Mouse (Mus musculus) liver, embryonic 11.5 days (tissue): ENCODE data around the gene Ago1. TPM values are rescaled to one million over a fixed set of nuclear protein-coding genes. Genes with fewer than 3 reads are reported as not detected.

Experiments
- ATAC-seq: fragments of 200-750 bp; cut with Nextera tagmentation; replicated peaks from 2 replicates; pipeline ENCODE4 v1.8.0; 2017; ENCODE audit warnings: moderate number of reproducible peaks, mild to moderate bottlenecking, moderate TSS enrichment, moderate library complexity; ENCODE audit not compliant: low FRiP score
- DNase-seq: peaks from one replicate; pipeline ENCODE4 v3.0.0-alpha.2; 2017; ENCODE audit warnings: low spot score
- H3K27ac ChIP-seq: fragments of 300-500 bp; sonication (generic); 2 replicates; pipeline ENCODE4 v1.5.1; 2014; ENCODE audit warnings: mild to moderate bottlenecking, low read depth, low read length, control low read depth
- H3K27me3 ChIP-seq: fragments of 300-500 bp; sonication (generic); replicated peaks from 2 replicates; pipeline ENCODE4 v1.6.1; 2014; ENCODE audit warnings: low read length, mixed read lengths; ENCODE audit not compliant: control insufficient read depth, insufficient read depth
- H3K36me3 ChIP-seq: fragments of 300-500 bp; sonication (generic); 2 replicates; pipeline ENCODE4 v1.6.1; 2014; ENCODE audit warnings: mild to moderate bottlenecking, low read length, moderate library complexity, mixed read lengths; ENCODE audit not compliant: control insufficient read depth, insufficient read depth
- H3K4me1 ChIP-seq: fragments of 300-500 bp; sonication (generic); replicated peaks from 2 replicates; pipeline ENCODE4 v1.6.1; 2014; ENCODE audit warnings: low read length, mixed read lengths; ENCODE audit not compliant: control insufficient read depth, insufficient read depth
- H3K4me2 ChIP-seq: fragments of 300-500 bp; sonication (generic); 2 replicates; pipeline ENCODE4 v1.6.1; 2014; ENCODE audit warnings: mild to moderate bottlenecking, control low read depth, moderate library complexity
- H3K4me3 ChIP-seq: fragments of 300-500 bp; sonication (generic); 2 replicates; pipeline ENCODE4 v1.5.1; 2014; ENCODE audit warnings: low read depth, low read length, control low read depth
- H3K9ac ChIP-seq: fragments of 300-500 bp; sonication (generic); 2 replicates; pipeline ENCODE4 v1.6.1; 2014; ENCODE audit warnings: low read depth, low read length, control low read depth
- H3K9me3 ChIP-seq: fragments of 300-500 bp; sonication (generic); 2 replicates; pipeline ENCODE4 v1.6.1; 2016; ENCODE audit warnings: low read length, inconsistent platforms, mixed read lengths; ENCODE audit not compliant: control insufficient read depth
- WGBS: fragments of 180-500 bp; shearing (Covaris S2); extraction: QIAGEN DNeasy Blood & Tissue Kit; methylation state at CpG from one replicate; pipeline ENCODE4 v1.1.7; 2014; 5-methylcytosine and 5-hydroxymethylcytosine counted together
- polyA plus RNA-seq: library from polyadenylated mRNA; unstranded; fragments of >200 nt; fragmentation: Nextera tagmentation; extraction: Ambion mirVana; gene quantifications from 2 replicates; pipeline ENCODE4 v1.2.1, GENCODE M21; 2014

Gene Ago1
- polyA plus RNA-seq, 1 experiment from 2014 or later, result 4.9 TPM

DNA sequence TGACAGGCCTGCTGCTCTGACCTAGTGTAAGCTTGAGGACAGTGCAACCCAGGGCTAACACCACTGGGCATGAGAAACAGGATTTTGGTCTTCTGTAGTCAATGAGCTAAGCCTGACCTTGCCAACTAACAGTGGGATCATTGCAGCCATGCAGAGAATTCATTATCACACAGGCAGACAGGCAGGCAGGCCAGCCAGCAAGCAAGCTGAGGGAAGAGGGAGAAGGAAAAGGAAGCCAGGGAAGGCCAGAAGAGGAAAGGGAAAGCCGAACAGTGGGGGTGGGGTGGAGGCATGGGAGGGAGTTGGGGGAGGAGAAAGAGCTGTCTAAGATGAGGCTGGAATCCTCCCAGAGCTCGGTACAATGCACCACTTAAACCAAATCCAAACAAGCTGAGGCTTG is 32.1 kb downstream of the Ago1 start:
- Histone ChIP-seq H3K9me3 (no peaks in the 10 kb centered on the region), H3K27ac (no peak overlapping the region), H3K36me3 (peaks cover 10% of the 10 kb centered on the region), H3K9ac (no peak overlapping the region), H3K4me1 (no peaks in the 10 kb centered on the region), H3K27me3 (no peaks in the 10 kb centered on the region), H3K4me2 (no peak overlapping the region), H3K4me3 (no peak overlapping the region)
- 43% methylated on average over 2 of the region's 2 CpGs for WGBS
- DNase-seq (no peak), ATAC-seq (no peak)

DNA sequence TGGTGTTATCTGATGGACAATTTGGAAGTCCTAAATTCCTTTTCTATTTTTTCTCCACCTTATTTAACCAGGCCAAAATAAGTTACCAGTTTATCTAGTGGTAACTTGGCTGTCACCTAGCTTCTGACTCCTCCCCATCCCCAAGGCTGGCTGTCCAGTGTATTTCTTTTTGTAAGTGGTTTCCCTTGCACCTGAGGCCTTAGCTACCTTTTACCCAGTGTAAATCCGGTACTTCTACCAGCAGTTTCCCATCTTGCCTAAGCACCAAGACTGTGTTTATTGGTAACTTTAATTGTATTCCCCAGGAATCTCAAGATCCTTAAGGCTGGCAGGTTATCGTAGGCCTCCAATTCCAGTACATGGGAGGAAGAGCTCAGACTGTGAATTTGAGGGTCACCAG is 34.3 kb downstream of the Ago1 start:
- Histone ChIP-seq H3K36me3 (peaks cover 2% of the 10 kb centered on the region; the same call in 1 of the 2 replicates), H3K27me3 (no peaks in the 10 kb centered on the region), H3K4me3 (no peak overlapping the region), H3K4me1 (peaks cover 2% of the 10 kb centered on the region; the same call in 1 of the 2 replicates), H3K4me2 (no peak overlapping the region), H3K9me3 (no peaks in the 10 kb centered on the region), H3K9ac (no peak overlapping the region), H3K27ac (no peak overlapping the region)
- WGBS, result 91% methylated on average over 2 of the region's 2 CpGs
- DNase-seq, result no peak
- ATAC-seq, result no peak

DNA sequence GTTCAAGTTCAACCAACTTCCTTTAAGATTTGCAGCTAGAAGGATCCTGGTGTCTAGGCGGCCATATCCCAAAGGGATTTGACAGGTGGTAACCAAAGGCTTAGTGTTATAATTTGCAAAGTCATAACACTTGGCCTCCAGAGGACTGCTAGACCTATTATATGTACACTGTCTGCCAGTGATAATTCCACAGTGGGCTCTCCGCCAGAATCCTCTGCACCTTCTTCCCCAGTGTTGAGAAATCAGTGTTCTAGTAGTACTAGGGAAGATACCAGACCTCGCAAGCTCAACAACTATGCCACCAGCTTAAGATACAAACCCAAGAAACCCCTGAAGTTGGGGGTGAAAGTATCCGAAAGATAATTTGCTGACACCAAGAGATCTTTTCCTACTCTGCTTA is 35.2 kb downstream of the Ago1 start:
- Histone ChIP-seq H3K9ac (no peak overlapping the region), H3K9me3 (no peaks in the 10 kb centered on the region), H3K4me1 (peaks cover 5% of the 10 kb centered on the region; the same call in 1 of the 2 replicates), H3K4me3 (no peak overlapping the region), H3K27ac (no peak overlapping the region), H3K4me2 (no peak overlapping the region), H3K36me3 (no peaks in the 10 kb centered on the region), H3K27me3 (no peaks in the 10 kb centered on the region)
- ATAC-seq (no peak), DNase-seq (no peak)
- WGBS, result 82% methylated on average over 4 of the region's 4 CpGs

DNA sequence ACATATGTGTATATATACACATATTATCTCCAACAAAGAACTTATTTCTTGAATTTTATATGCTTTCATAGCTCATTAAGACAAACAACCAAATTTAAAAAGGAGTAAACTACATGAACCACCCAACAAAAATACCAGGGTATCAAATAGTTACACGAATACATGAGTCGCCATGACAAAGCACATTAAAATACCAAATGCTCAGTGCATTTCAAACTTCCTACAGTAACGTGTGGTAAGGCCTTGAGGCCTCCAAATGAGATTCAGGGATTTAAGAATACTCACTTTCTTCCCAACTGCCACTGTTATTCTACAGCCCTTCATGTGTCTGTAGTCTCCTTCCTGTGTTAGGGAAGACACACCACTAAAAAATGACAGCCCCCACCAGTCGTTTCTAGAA is 36.6 kb downstream of the Ago1 start:
- Histone ChIP-seq H3K9ac (no peak overlapping the region), H3K4me3 (no peak overlapping the region), H3K9me3 (no peaks in the 10 kb centered on the region), H3K36me3 (no peaks in the 10 kb centered on the region), H3K4me2 (no peak overlapping the region), H3K4me1 (peaks cover 7% of the 10 kb centered on the region; the same call in 1 of the 2 replicates), H3K27ac (no peak overlapping the region), H3K27me3 (no peaks in the 10 kb centered on the region)
- ATAC-seq, result no peak
- no peak for DNase-seq
- WGBS, result 84% methylated on average over 4 of the region's 4 CpGs

DNA sequence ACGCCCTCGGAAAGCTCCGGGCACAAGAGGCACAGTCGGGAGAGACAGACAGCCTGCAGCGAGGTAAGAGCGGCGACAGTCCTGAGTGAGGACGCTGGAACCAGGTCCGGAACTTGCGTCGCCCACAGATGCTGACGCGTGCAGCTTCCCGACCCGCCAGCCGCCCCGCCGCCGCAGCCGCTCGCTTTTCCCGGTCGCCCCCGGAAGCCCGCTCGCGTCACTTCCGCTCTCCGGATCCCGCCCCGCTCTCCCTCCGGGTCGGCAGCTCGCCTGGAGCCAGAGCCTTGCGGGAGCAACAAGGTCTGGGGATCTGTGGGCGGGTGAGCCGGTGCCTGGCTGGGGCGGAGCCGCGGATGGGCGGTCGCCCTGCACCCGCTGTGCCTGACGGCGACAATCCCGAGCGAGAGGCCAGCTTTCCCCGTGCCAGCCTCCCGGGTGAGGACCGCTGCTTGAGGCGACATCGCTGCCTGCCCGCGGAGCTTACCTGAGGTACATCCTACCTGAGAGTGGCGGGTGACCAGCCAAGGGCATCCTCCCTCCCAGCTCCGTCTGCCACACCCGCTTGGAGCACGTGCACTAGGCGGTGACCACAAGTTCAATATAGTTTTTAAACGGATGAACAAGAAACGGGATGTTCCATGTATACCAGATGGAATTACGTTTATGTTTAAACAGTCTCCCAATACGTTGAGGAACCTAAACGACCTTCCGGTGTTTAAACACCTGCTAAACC is 38.9 kb downstream of the Ago1 start, which contains the start of gene Ago3:
Gene Ago3, minus strand, starts transcription at position 210 of the 733 bp plus-strand sequence.
- ATAC-seq, result peak; percentile 98
- H3K27ac ChIP-seq, result peak within 1 kb of the TSS; percentile 78
- peak within 1 kb of the TSS; percentile 96 for H3K4me2 ChIP-seq

DNA sequence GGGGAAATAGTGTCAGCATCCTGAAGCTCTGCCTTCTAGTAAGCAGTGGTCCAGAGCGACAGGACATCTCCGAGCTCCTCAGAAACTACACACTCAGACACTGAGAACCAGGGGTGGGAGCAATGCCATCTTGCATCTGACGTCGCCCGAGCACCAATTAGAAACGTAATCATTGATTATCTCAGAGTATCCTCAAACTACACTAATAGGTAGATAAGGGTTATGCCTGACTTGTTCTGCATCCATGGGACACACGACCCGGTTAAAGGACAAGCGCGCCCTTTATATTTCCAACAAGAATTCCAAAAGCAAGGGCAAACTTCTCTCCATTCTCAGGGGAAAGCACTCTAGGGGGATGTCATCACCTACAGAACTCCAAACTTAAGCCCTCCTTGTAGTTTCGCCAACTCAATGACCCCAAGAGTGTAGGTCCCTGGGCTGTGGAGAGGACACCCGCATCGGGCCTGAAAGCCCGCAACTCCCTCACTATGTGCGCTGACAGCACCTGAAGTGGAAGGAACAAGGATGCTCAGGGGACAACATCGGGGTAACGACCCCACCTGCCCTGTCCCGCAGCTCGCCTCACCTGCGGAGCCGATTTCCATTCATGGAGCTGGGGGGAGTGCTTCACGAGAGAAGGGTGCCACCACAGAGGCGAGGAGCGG is 39.6 kb downstream of the Ago1 start:
- 2% methylated on average over 24 of the region's 24 CpGs for WGBS
- Histone ChIP-seq H3K9ac (peak overlapping the region; percentile 91), H3K27me3 (no peaks in the 10 kb centered on the region), H3K9me3 (no peaks in the 10 kb centered on the region), H3K4me3 (peak overlapping the region; percentile 90), H3K4me1 (peaks cover 7% of the 10 kb centered on the region; the same call in 1 of the 2 replicates), H3K4me2 (peak overlapping the region; percentile 96), H3K36me3 (no peaks in the 10 kb centered on the region), H3K27ac (peak overlapping the region; percentile 78)
- DNase-seq (peak; percentile 37), ATAC-seq (no peak)

More for the DNA sequence above, 38.9 kb downstream of the Ago1 start, which contains the start of gene Ago3:
- Histone ChIP-seq H3K4me1 (peaks cover 7% of the 10 kb centered on the region; the same call in 1 of the 2 replicates), H3K9me3 (no peaks in the 10 kb centered on the region), H3K27me3 (no peaks in the 10 kb centered on the region), H3K36me3 (no peaks in the 10 kb centered on the region), H3K9ac (peak within 1 kb of the TSS; percentile 91), H3K4me3 (peak within 1 kb of the TSS; percentile 90)
- DNase-seq, result peak; percentile 95
- under 1% methylated on average over 63 of the region's 65 CpGs for WGBS

DNA sequence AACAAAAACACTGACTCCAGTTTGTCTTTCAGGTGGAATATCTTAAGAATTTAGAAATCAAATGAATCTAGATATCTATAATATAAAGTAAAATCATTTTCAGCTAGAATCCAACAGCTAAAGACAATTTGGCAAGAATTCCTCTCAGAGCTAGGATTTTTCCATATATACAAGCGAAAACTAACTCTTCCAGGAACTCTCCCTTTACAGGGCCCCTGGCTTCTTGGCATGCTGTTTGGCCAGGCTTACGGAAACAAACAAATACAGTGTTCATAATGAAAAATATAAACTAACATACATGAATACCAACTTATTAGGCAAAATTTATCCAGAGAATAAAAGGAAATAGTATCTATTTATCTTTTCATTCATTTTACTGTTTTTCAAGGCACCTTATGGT is 44.5 kb downstream of the Ago1 start:
- Histone ChIP-seq H3K4me2 (no peak overlapping the region), H3K27me3 (no peaks in the 10 kb centered on the region), H3K36me3 (no peaks in the 10 kb centered on the region), H3K4me3 (no peak overlapping the region), H3K4me1 (peaks cover 5% of the 10 kb centered on the region; the same call in 1 of the 2 replicates), H3K9me3 (no peaks in the 10 kb centered on the region), H3K27ac (no peak overlapping the region), H3K9ac (no peak overlapping the region)
- ATAC-seq (no peak), DNase-seq (no peak)
- WGBS, result 88% methylated on average over 2 of the region's 2 CpGs

DNA sequence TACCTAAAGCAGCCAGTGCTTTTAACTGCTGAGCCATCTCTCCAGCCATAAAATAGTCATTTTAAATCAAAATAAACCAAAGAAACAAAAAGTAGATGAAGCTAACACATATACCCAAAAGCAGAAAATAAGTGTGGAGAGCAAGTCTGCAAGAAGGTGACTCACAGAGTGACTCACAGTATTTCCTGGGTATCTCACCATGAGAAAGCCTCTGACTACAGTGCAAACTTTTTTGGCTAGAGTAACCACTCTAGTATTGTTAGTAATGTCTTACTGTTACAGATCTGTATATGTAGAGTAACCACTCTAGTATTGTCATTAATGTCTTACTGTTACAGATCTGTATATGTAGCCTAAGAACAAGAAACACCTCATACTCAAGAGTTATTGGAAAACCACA is 52.7 kb downstream of the Ago1 start:
- no peak for DNase-seq
- Histone ChIP-seq H3K4me3 (no peak overlapping the region), H3K36me3 (no peaks in the 10 kb centered on the region), H3K4me2 (no peak overlapping the region), H3K4me1 (no peaks in the 10 kb centered on the region), H3K9ac (no peak overlapping the region), H3K27me3 (no peaks in the 10 kb centered on the region), H3K9me3 (no peaks in the 10 kb centered on the region), H3K27ac (no peak overlapping the region)
- no peak for ATAC-seq
